Mouse (Mus musculus): ENCODE data around the gene Cog2. TPM values are rescaled to one million over a fixed set of nuclear protein-coding genes. Genes with fewer than 3 reads are reported as not detected.

The Cog2 gene
- total and polyA plus RNA-seq, 3 experiments: 32.6 to 37.5 TPM; not detected in 1

DNA sequence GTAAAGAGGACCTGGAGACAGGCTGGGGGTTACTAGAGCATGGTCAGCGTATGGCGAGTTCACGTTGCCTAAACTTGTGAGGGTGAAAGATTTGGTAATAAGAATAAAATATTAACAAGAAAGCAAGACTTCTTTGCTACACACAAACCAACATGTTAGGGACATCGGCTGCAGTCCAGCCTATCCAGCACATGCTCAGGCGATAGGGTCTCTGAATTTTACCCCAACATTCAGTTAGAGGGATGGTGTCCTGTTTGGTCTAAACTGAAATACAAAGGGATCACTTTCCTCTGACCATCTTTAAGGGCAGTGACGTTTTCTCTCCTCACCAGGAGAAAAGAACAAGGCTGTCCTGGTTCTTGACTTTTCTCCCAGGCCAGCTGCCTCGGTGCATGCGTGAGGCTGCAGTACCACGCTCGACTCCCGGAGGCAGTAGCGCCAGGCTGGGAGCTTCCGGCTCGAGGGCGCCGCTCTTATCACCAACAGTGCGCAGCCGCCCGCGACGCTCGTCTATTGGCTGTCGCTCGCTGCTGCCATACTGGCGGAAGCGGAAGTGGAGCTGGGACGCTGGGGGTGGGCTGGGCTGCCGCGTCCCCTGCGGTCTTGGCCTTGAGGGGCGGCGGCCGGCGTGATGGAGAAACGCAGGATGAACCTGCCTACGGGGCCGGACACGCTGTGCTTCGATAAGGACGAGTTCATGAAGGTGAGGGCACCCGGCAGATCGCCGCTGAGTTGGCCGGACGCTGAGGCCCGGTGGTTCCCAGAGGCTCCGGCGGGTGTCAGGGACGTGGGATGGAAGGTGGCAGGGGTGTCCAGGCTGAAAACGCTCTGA lies at the start of gene Cog2 (continued):
- TF ChIP-seq USF2 (IDR thresholded peaks at IDR 0.05; ENCODE audit: borderline replicate concordance in 1 of 2, insufficient read depth in 1 of 2, low read depth in 1 of 2, low read length in 2 of 2) (no peak), KAT2A (conservative IDR thresholded peaks at IDR 0.05; ENCODE audit: low read depth, low read length) (peak; percentile 84), E2F4 (IDR thresholded peaks at IDR 0.05; ENCODE audit: borderline replicate concordance, low read depth, low read length) (no peak)

DNA sequence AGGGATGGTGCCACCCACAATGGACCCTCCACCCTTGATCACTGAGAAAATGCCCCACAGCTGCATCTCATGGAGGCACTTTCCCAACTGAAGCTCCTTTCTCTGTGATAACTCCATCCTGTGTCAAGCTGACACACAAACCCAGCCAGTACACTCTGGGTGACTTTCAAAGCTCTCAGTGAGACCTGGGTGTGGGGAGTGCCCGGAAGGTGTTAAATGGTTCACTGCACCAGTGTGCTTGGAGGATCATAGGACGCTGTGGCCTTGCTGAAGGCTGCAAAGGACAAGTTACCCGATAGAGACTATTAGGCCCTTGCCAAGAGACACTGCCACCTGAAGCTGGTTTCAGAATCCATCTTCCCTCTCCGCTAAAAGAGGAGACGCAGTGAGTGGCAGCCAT lies 44.9 kb upstream of the Cog2 start:
- Histone ChIP-seq H3K27me3 (ENCODE audit: control insufficient read depth in 1 of 2, insufficient read depth in 2 of 2, low read length in 2 of 2) (no peaks in the 10 kb centered on the region; a peak in 1 of 4 replicates), H3K4me1 (ENCODE audit: control insufficient read depth in 1 of 2, insufficient read depth in 2 of 2, low read length in 2 of 2) (no peaks in the 10 kb centered on the region), H3K36me3 (ENCODE audit: control insufficient read depth in 1 of 2, insufficient read depth in 2 of 2, low read length in 2 of 2) (no peaks in the 10 kb centered on the region), H3K9me3 (replicated peaks; ENCODE audit: insufficient read depth, low read length) (no peaks in the 10 kb centered on the region), H3K9ac (ENCODE audit: control insufficient read depth, low read depth, low read length, poor library complexity, severe bottlenecking) (no peak overlapping the region), H3K27ac (ENCODE audit: control insufficient read depth, low read depth, low read length) (no peak overlapping the region), H3K79me2 (ENCODE audit: control insufficient read depth, insufficient read depth, low read length, poor library complexity) (no peaks in the 10 kb centered on the region), H3K4me3 (ENCODE audit: control insufficient read depth in 1 of 2, insufficient read depth in 1 of 2, low read depth in 2 of 2, low read length in 2 of 2) (no peak overlapping the region)
- no peak for TF ChIP-seq MEF2A (IDR thresholded peaks at IDR 0.05; ENCODE audit: extremely low read depth, insufficient replicate concordance, low read depth, low read length, poor library complexity, severe bottlenecking)
- no peak for DNase-seq (ENCODE audit: low read depth, low spot score)

DNA sequence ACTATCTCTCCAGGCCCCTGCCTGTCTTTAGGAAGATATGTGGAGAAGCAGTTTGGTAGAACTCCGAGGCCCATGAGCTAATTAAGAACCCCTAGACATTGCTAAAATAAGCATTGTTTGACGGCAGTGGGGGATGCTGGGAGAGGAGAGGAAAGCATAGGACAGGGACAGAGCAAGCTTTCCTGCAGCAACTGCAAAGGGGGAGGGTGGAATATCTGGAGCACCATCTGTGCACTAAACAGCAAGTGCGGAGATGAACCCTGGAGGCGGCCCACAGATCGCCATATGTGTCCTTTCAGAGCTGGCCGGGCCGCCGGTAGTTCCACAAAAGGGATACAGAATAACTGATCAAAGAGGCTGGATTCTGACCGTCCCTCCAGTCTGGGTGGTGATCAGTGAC lies 43.9 kb upstream of the Cog2 start:
- TF ChIP-seq TCF12 (IDR thresholded peaks at IDR 0.05; ENCODE audit: low read depth, low read length) (no peak), CHD2 (IDR thresholded peaks at IDR 0.05; ENCODE audit: low read length) (no peak), NELFE (IDR thresholded peaks at IDR 0.05; ENCODE audit: low read depth, low read length) (no peak), ELF1 (IDR thresholded peaks at IDR 0.05; ENCODE audit: low read depth, low read length) (no peak), MEF2A (IDR thresholded peaks at IDR 0.05; ENCODE audit: extremely low read depth, insufficient replicate concordance, low read depth, low read length, poor library complexity, severe bottlenecking) (no peak), JUND (IDR thresholded peaks at IDR 0.05; ENCODE audit: low read depth, low read length) (no peak), ZC3H11A (IDR thresholded peaks at IDR 0.05; ENCODE audit: low read depth, low read length) (no peak), EP300 (IDR thresholded peaks at IDR 0.05; ENCODE audit: low read depth in 1 of 2, low read length in 2 of 2) (no peak), E2F4 (IDR thresholded peaks at IDR 0.05; ENCODE audit: borderline replicate concordance, low read depth, low read length) (no peak), MAFK (IDR thresholded peaks at IDR 0.05; ENCODE audit: borderline replicate concordance, low read depth, low read length) (no peak), NRF1 (IDR thresholded peaks at IDR 0.05; ENCODE audit: insufficient read depth, low read depth, low read length, poor library complexity, severe bottlenecking) (no peak), MYB (IDR thresholded peaks at IDR 0.05; ENCODE audit: low read depth, low read length) (no peak), USF1 (IDR thresholded peaks at IDR 0.05; ENCODE audit: low read depth, low read length) (no peak), KAT2A (conservative IDR thresholded peaks at IDR 0.05; ENCODE audit: low read depth, low read length) (no peak), SMC3 (IDR thresholded peaks at IDR 0.05; ENCODE audit: low read depth, low read length) (no peak), USF2 (IDR thresholded peaks at IDR 0.05; ENCODE audit: borderline replicate concordance in 1 of 2, insufficient read depth in 1 of 2, low read depth in 1 of 2, low read length in 2 of 2) (no peak), ETS1 (IDR thresholded peaks at IDR 0.05; ENCODE audit: low read depth, low read length) (no peak)
- no peaks in the 10 kb centered on the region; a peak in 1 of 4 replicates for H3K27me3 ChIP-seq (ENCODE audit: control insufficient read depth in 1 of 2, insufficient read depth in 2 of 2, low read length in 2 of 2)
- no peak for DNase-seq (ENCODE audit: low read depth, low spot score)
- H3K9ac ChIP-seq (ENCODE audit: control insufficient read depth, low read depth, low read length, poor library complexity, severe bottlenecking): no peak overlapping the region
- H3K36me3 ChIP-seq (ENCODE audit: control insufficient read depth in 1 of 2, insufficient read depth in 2 of 2, low read length in 2 of 2): no peaks in the 10 kb centered on the region
- no peak overlapping the region for H3K4me3 ChIP-seq (ENCODE audit: control insufficient read depth in 1 of 2, insufficient read depth in 1 of 2, low read depth in 2 of 2, low read length in 2 of 2)
- no peaks in the 10 kb centered on the region for H3K9me3 ChIP-seq (replicated peaks; ENCODE audit: insufficient read depth, low read length)
- H3K4me1 ChIP-seq (ENCODE audit: control insufficient read depth in 1 of 2, insufficient read depth in 2 of 2, low read length in 2 of 2): no peaks in the 10 kb centered on the region
- no peak overlapping the region for H3K27ac ChIP-seq (ENCODE audit: control insufficient read depth, low read depth, low read length)
- H3K79me2 ChIP-seq (ENCODE audit: control insufficient read depth, insufficient read depth, low read length, poor library complexity): no peaks in the 10 kb centered on the region
